10 mouse cellular contexts compared by ENCODE assay signal in genomic region chr9:109877666-109878065, GRCm38 (mm10). TPM values are rescaled to one million over a fixed set of nuclear protein-coding genes. Genes with fewer than 3 reads are reported as not detected.
DNase-seq lines count a peak whose midpoint lies in the region; ATAC-seq and TF ChIP-seq lines count a peak whose summit lies in the region.
"Had no signal": no experiment of that assay in that cellular context is flagged by ENCODE, and none has a peak within 500 bp of the region (broad histone marks: within the 10 kb centered on the region; RNA-seq: fewer than 3 reads in every experiment).

No protein-coding gene starts in this region.

- H3K4me1 ChIP-seq in heart, embryonic 15.5 days (replicated peaks): peaks cover 14% of the 10 kb centered on the region
- peaks cover 3% of the 10 kb centered on the region for H3K4me1 ChIP-seq in bone marrow, adult 2 months (ENCODE audit: control insufficient read depth, insufficient read depth, low read length)
- H3K4me1 ChIP-seq in hindbrain, embryonic 16.5 days (ENCODE audit: control insufficient read depth, insufficient read depth, low read depth, low read length): peaks cover 13% of the 10 kb centered on the region
- H3K4me1 ChIP-seq in midbrain, embryonic 15.5 days: peaks cover 18% of the 10 kb centered on the region
- H3K4me1 ChIP-seq in thymus, adult 2 months (replicated peaks; ENCODE audit: control insufficient read depth, insufficient read depth, low read length): peaks cover 11% of the 10 kb centered on the region

- H3K36me3 ChIP-seq in heart, embryonic 15.5 days: peaks cover 39% of the 10 kb centered on the region
- H3K36me3 ChIP-seq in hindbrain, embryonic 16.5 days (ENCODE audit: control insufficient read depth, insufficient read depth, low read length): peaks cover 22% of the 10 kb centered on the region
- peaks cover 13% of the 10 kb centered on the region; the same call in 1 of the 2 replicates for H3K36me3 ChIP-seq in midbrain, embryonic 15.5 days (replicated peaks)
- peaks cover 40% of the 10 kb centered on the region for H3K36me3 ChIP-seq in thymus, adult 2 months (ENCODE audit: control insufficient read depth, insufficient read depth, low read length)

- DNase-seq in heart, adult 11 months: no peak
- no peak for DNase-seq in thymus, adult 2 months
- DNase-seq in layer of hippocampus, adult 18-20 months (ENCODE audit: low spot score in 2 of 2): no peak
- no peak for DNase-seq in T-cell, adult 2 months (ENCODE audit: low spot score)
- DNase-seq: thymus, postnatal 4 days had no signal

- peak overlapping the region; percentile 77 for H3K4me3 ChIP-seq in heart, embryonic 15.5 days
- H3K4me3 ChIP-seq in bone marrow, adult 2 months (replicated peaks; ENCODE audit: control insufficient read depth, low read depth, low read length): peak overlapping the region; percentile 26
- H3K4me3 ChIP-seq in hindbrain, embryonic 16.5 days (ENCODE audit: low read length): peak overlapping the region; percentile 95; the same call in 1 of the 2 replicates
- no peak overlapping the region for H3K4me3 ChIP-seq in midbrain, embryonic 15.5 days
- H3K4me3 ChIP-seq in thymus, adult 2 months (ENCODE audit: control insufficient read depth, insufficient read depth, low read length): no peak overlapping the region

- TF ChIP-seq CTCF in bone marrow, adult 2 months (IDR thresholded peaks at IDR 0.05; ENCODE audit: control insufficient read depth, insufficient read depth, low read length): no peak
- no peak for TF ChIP-seq CTCF in thymus, adult 2 months (IDR thresholded peaks at IDR 0.05; ENCODE audit: borderline replicate concordance, control insufficient read depth, extremely low read depth, insufficient read depth, low read length, poor library complexity)

- WGBS in heart, embryonic 15.5 days: 81% methylated on average over 5 of the region's 5 CpGs
- 59% methylated on average over 5 of the region's 5 CpGs for WGBS in bone marrow, adult 2 months
- WGBS in hindbrain, embryonic 16.5 days: 84% methylated on average over 5 of the region's 5 CpGs
- WGBS in midbrain, embryonic 15.5 days: 77% methylated on average over 5 of the region's 5 CpGs
- 82% methylated on average over 5 of the region's 5 CpGs for WGBS in thymus, adult 2 months

- no peak for ATAC-seq in heart, embryonic 15.5 days (replicated peaks; ENCODE audit: insufficient number of reproducible peaks, insufficient read depth, low FRiP score, low read depth)
- no peak for ATAC-seq in hindbrain, embryonic 16.5 days
- no peak for ATAC-seq in midbrain, embryonic 15.5 days (replicated peaks)

- no peak overlapping the region for H3K9ac ChIP-seq in heart, embryonic 15.5 days
- H3K9ac ChIP-seq in hindbrain, embryonic 16.5 days (ENCODE audit: low read depth, low read length): no peak overlapping the region
- H3K9ac ChIP-seq in midbrain, embryonic 15.5 days: no peak overlapping the region

- H3K9me3 ChIP-seq in heart, embryonic 15.5 days (replicated peaks): no peaks in the 10 kb centered on the region
- H3K9me3 ChIP-seq in hindbrain, embryonic 16.5 days (ENCODE audit: control insufficient read depth, low read length): no peaks in the 10 kb centered on the region
- H3K9me3 ChIP-seq in midbrain, embryonic 15.5 days: no peaks in the 10 kb centered on the region

- H3K27ac ChIP-seq in heart, embryonic 15.5 days: no peak overlapping the region
- no peak overlapping the region for H3K27ac ChIP-seq in bone marrow, adult 2 months (ENCODE audit: control insufficient read depth, insufficient read depth, low read depth, low read length, poor library complexity)
- no peak overlapping the region for H3K27ac ChIP-seq in hindbrain, embryonic 16.5 days (ENCODE audit: low read depth, low read length)
- no peak overlapping the region for H3K27ac ChIP-seq in midbrain, embryonic 15.5 days
- no peak overlapping the region for H3K27ac ChIP-seq in thymus, adult 2 months (ENCODE audit: control insufficient read depth, insufficient read depth, low read length)
- H3K27ac ChIP-seq: macrophage had no signal

- no peaks in the 10 kb centered on the region for H3K27me3 ChIP-seq in heart, embryonic 15.5 days
- no peaks in the 10 kb centered on the region for H3K27me3 ChIP-seq in hindbrain, embryonic 16.5 days (replicated peaks; ENCODE audit: control insufficient read depth, insufficient read depth, low read length)
- H3K27me3 ChIP-seq in midbrain, embryonic 15.5 days (replicated peaks): no peaks in the 10 kb centered on the region
- H3K27me3 ChIP-seq in thymus, adult 2 months (ENCODE audit: control insufficient read depth, insufficient read depth, low read length): no peaks in the 10 kb centered on the region

- TF ChIP-seq POLR2A in bone marrow, adult 2 months (IDR thresholded peaks at IDR 0.05; ENCODE audit: borderline replicate concordance, control insufficient read depth, low read depth, low read length): no peak
- no peak for TF ChIP-seq POLR2A in thymus, adult 2 months (IDR thresholded peaks at IDR 0.05; ENCODE audit: control insufficient read depth, extremely low read depth, insufficient read depth, low read length, poor library complexity)

- H3K4me2 ChIP-seq in heart, embryonic 15.5 days: peak overlapping the region; percentile 66
- peak overlapping the region; percentile 55 for H3K4me2 ChIP-seq in hindbrain, embryonic 16.5 days (ENCODE audit: low read length)
- H3K4me2 ChIP-seq in midbrain, embryonic 15.5 days: peak overlapping the region; percentile 68

RNA-seq across cellular contexts. Expression of gene Cdc25a, which starts 2.3 kb away (rescaled TPM):
- 12.0 and 17.9 TPM in 2 replicates for polyA plus RNA-seq in heart, embryonic 15.5 days (2015; fragmentation: Nextera tagmentation; extraction: Ambion mirVana)
- 18.7 and 28.3 TPM in 2 replicates for polyA plus RNA-seq in bone marrow, adult 2 months (2011; ENCODE audit: insufficient read depth, insufficient read length, low replicate concordance, missing spikeins)
- polyA plus RNA-seq in hindbrain, embryonic 16.5 days (2015; fragmentation: Nextera tagmentation; extraction: Ambion mirVana): 9.1 and 11.0 TPM in 2 replicates
- polyA plus RNA-seq in midbrain, embryonic 15.5 days (2015; fragmentation: Nextera tagmentation; extraction: Ambion mirVana): 12.4 and 14.7 TPM in 2 replicates
- 16.6 and 21.9 TPM in 2 replicates for polyA plus RNA-seq in thymus, adult 2 months (2012; rRNA removed)
- total RNA-seq in layer of hippocampus, adult 18-20 months (2021): 1 to 10 TPM; 4.6 to 4.9 TPM

RNA-seq across cellular contexts. Expression of gene Camp, which starts 28.2 kb away (rescaled TPM):
- 2.0 and 3.7 TPM in 2 replicates for polyA plus RNA-seq in heart, embryonic 15.5 days (2015; fragmentation: Nextera tagmentation; extraction: Ambion mirVana)
- polyA plus RNA-seq in bone marrow, adult 2 months (2011; ENCODE audit: insufficient read depth, insufficient read length, low replicate concordance, missing spikeins): 1,948 and 4,579 TPM in 2 replicates
- polyA plus RNA-seq in hindbrain, embryonic 16.5 days (2015; fragmentation: Nextera tagmentation; extraction: Ambion mirVana): 0.44 and 0.64 TPM in 2 replicates
- polyA plus RNA-seq in midbrain, embryonic 15.5 days (2015; fragmentation: Nextera tagmentation; extraction: Ambion mirVana): 2.6 TPM in 1 of 2 replicates, not detected in the other
- 14.2 and 22.2 TPM in 2 replicates for polyA plus RNA-seq in thymus, adult 2 months (2012; rRNA removed)
- total RNA-seq in layer of hippocampus, adult 18-20 months (2021): not detected

RNA-seq across cellular contexts. Expression of gene Nme6, which starts 45.1 kb away (rescaled TPM):
- polyA plus RNA-seq in heart, embryonic 15.5 days (2015; fragmentation: Nextera tagmentation; extraction: Ambion mirVana): 47.5 and 54.3 TPM in 2 replicates
- 12.8 and 25.8 TPM in 2 replicates for polyA plus RNA-seq in bone marrow, adult 2 months (2011; ENCODE audit: insufficient read depth, insufficient read length, low replicate concordance, missing spikeins)
- polyA plus RNA-seq in hindbrain, embryonic 16.5 days (2015; fragmentation: Nextera tagmentation; extraction: Ambion mirVana): 69.4 and 77.5 TPM in 2 replicates
- 59.4 and 68.3 TPM in 2 replicates for polyA plus RNA-seq in midbrain, embryonic 15.5 days (2015; fragmentation: Nextera tagmentation; extraction: Ambion mirVana)
- 18.5 and 21.3 TPM in 2 replicates for polyA plus RNA-seq in thymus, adult 2 months (2012; rRNA removed)
- total RNA-seq in layer of hippocampus, adult 18-20 months (2021): 10 to 100 TPM in 1 of 2 experiments, 1 to 10 TPM in 1; 9.3 to 13.2 TPM

RNA-seq across cellular contexts. Expression of gene Map4, which starts 53.6 kb away (rescaled TPM):
- 77.6 and 88.1 TPM in 2 replicates for polyA plus RNA-seq in heart, embryonic 15.5 days (2015; fragmentation: Nextera tagmentation; extraction: Ambion mirVana)
- polyA plus RNA-seq in bone marrow, adult 2 months (2011; ENCODE audit: insufficient read depth, insufficient read length, low replicate concordance, missing spikeins): 12.9 and 33.6 TPM in 2 replicates
- 206 and 219 TPM in 2 replicates for polyA plus RNA-seq in hindbrain, embryonic 16.5 days (2015; fragmentation: Nextera tagmentation; extraction: Ambion mirVana)
- polyA plus RNA-seq in midbrain, embryonic 15.5 days (2015; fragmentation: Nextera tagmentation; extraction: Ambion mirVana): 167 and 181 TPM in 2 replicates
- 420 and 463 TPM in 2 replicates for polyA plus RNA-seq in thymus, adult 2 months (2012; rRNA removed)
- 100 to 1,000 TPM; 558 to 622 TPM for total RNA-seq in layer of hippocampus, adult 18-20 months (2021)

Comparison
In these comparisons a context has a peak if more than half of its experiments do, and no peak if none do; other contexts are left out.
1. H3K4me3 ChIP-seq: peak in heart, embryonic 15.5 days (single experiment), bone marrow, adult 2 months (single experiment) and hindbrain, embryonic 16.5 days (single experiment); none in midbrain, embryonic 15.5 days (single experiment) and thymus, adult 2 months (single experiment).
2. RNA of gene Camp, which starts 28.2 kb away (polyA plus RNA-seq): 1,948 to 4,579 TPM in bone marrow, adult 2 months; 14.2 to 22.2 TPM in thymus, adult 2 months, 2.0 to 3.7 TPM in heart, embryonic 15.5 days, 0.44 to 0.64 TPM in hindbrain, embryonic 16.5 days and 2.6 TPM in midbrain, embryonic 15.5 days; every median in the first group is over 10 times any median in the second.
3. Peak in every context shown above with its lines, with median percentiles within 50 percentile points of each other: H3K4me2 ChIP-seq.